Mouse (Mus musculus): Measurements from ENCODE around the gene Ankrd28. TPM values are rescaled to one million over a fixed set of nuclear protein-coding genes. Genes with fewer than 3 reads are reported as not detected.

The Ankrd28 gene
- total RNA-seq, 2 experiments from 2014 or later, result 57.7 to 63.9 TPM

GRCm38 (mm10) chr14:31718332-31718731, 112.1 kb downstream of the Ankrd28 start:
- no peak for DNase-seq (ENCODE audit: low spot score in 2 of 2)

- no peak for DNase-seq (ENCODE audit: low spot score in 2 of 2)
Measured at GRCm38 (mm10) chr14:31717360-31717759, 113.1 kb downstream of the Ankrd28 start.

GRCm38 (mm10) chr14:31715669-31716068, 114.8 kb downstream of the Ankrd28 start:
- no peak for DNase-seq (ENCODE audit: low spot score in 2 of 2)

GRCm38 (mm10) chr14:31709343-31709742, 121.1 kb downstream of the Ankrd28 start:
- DNase-seq (ENCODE audit: low spot score in 2 of 2), result no peak

- DNase-seq (ENCODE audit: low spot score in 2 of 2), result no peak
Measured at GRCm38 (mm10) chr14:31700376-31700775, 130.1 kb downstream of the Ankrd28 start.

GRCm38 (mm10) chr14:31697755-31698154, 132.7 kb downstream of the Ankrd28 start:
- DNase-seq (ENCODE audit: low spot score in 2 of 2), result no peak

- no peak for DNase-seq (ENCODE audit: low spot score in 2 of 2)
Measured at GRCm38 (mm10) chr14:31697346-31697745, 133.1 kb downstream of the Ankrd28 start.

- no peak for DNase-seq (ENCODE audit: low spot score in 2 of 2)
Measured at GRCm38 (mm10) chr14:31696985-31697303, 133.5 kb downstream of the Ankrd28 start.

- no peak for DNase-seq (ENCODE audit: low spot score in 2 of 2)
Measured at GRCm38 (mm10) chr14:31696206-31696984, 134.1 kb downstream of the Ankrd28 start.

GRCm38 (mm10) chr14:31692536-31692935, 137.9 kb downstream of the Ankrd28 start:
- DNase-seq (ENCODE audit: low spot score in 2 of 2), result no peak

GRCm38 (mm10) chr14:31686231-31686630, 144.2 kb downstream of the Ankrd28 start:
- DNase-seq (ENCODE audit: low spot score in 2 of 2), result no peak

GRCm38 (mm10) chr14:31685680-31686079, 144.8 kb downstream of the Ankrd28 start:
- no peak for DNase-seq (ENCODE audit: low spot score in 2 of 2)

- no peak for DNase-seq (ENCODE audit: low spot score in 2 of 2)
Measured at GRCm38 (mm10) chr14:31684343-31685040, 146.0 kb downstream of the Ankrd28 start.

GRCm38 (mm10) chr14:31683610-31684009, 146.8 kb downstream of the Ankrd28 start:
- DNase-seq (ENCODE audit: low spot score in 2 of 2), result no peak

- DNase-seq (ENCODE audit: low spot score in 2 of 2), result no peak
Measured at GRCm38 (mm10) chr14:31681931-31682555, 148.4 kb downstream of the Ankrd28 start.

GRCm38 (mm10) chr14:31681291-31681690, 149.2 kb downstream of the Ankrd28 start:
- DNase-seq (ENCODE audit: low spot score in 2 of 2), result no peak

- DNase-seq (ENCODE audit: low spot score in 2 of 2), result no peak
Measured at GRCm38 (mm10) chr14:31680656-31681055, 149.8 kb downstream of the Ankrd28 start.

- DNase-seq (ENCODE audit: low spot score in 2 of 2), result peak in 1 of 2 experiments; percentile 7
Measured at GRCm38 (mm10) chr14:31671635-31672320, 158.7 kb downstream of the Ankrd28 start.

GRCm38 (mm10) chr14:31669642-31670490, 160.6 kb downstream of the Ankrd28 start:
- peak in 1 of 2 experiments; percentile 52 for DNase-seq (ENCODE audit: low spot score in 2 of 2)

GRCm38 (mm10) chr14:31669161-31669611, 161.3 kb downstream of the Ankrd28 start:
- peak; percentile 61 to 66 for DNase-seq (ENCODE audit: low spot score in 2 of 2)

- DNase-seq (ENCODE audit: low spot score in 2 of 2), result no peak
Measured at GRCm38 (mm10) chr14:31668326-31668725, 162.1 kb downstream of the Ankrd28 start.
